Mouse (Mus musculus) heart, embryonic 13.5 days (tissue): ENCODE results near the gene Smarcb1. TPM values are rescaled to one million over a fixed set of nuclear protein-coding genes. Genes with fewer than 3 reads are reported as not detected.
A peak's percentile ranks its signal among the peaks of the same experiment; 100 is the strongest.

ENCODE experiments used
- ATAC-seq: fragments of 200-750 bp; cut with Nextera tagmentation; 2 replicates; pipeline ENCODE4 v1.8.0; 2017; ENCODE audit warnings: moderate TSS enrichment; ENCODE audit not compliant: insufficient number of reproducible peaks, low FRiP score, low TSS enrichment; ENCODE audit errors: extremely low read depth
- H3K27ac ChIP-seq: fragments of 300-500 bp; sonication (generic); replicated peaks from 2 replicates; pipeline ENCODE4 v1.5.1; 2015; ENCODE audit warnings: moderate library complexity, mild to moderate bottlenecking, inconsistent platforms
- H3K27me3 ChIP-seq: fragments of 300-500 bp; sonication (generic); replicated peaks from 2 replicates; pipeline ENCODE4 v1.6.1; 2015; ENCODE audit warnings: mild to moderate bottlenecking, inconsistent platforms
- H3K36me3 ChIP-seq: fragments of 300-500 bp; sonication (generic); 2 replicates; pipeline ENCODE4 v1.6.1; 2015; ENCODE audit warnings: mild to moderate bottlenecking, inconsistent platforms
- H3K4me1 ChIP-seq: fragments of 300-500 bp; sonication (generic); 2 replicates; pipeline ENCODE4 v1.6.1; 2015; ENCODE audit warnings: inconsistent platforms
- H3K4me2 ChIP-seq: fragments of 300-500 bp; sonication (generic); 2 replicates; pipeline ENCODE4 v1.6.1; 2015; ENCODE audit warnings: inconsistent platforms, mild to moderate bottlenecking, moderate library complexity
- H3K4me3 ChIP-seq: fragments of 300-500 bp; sonication (generic); 2 replicates; pipeline ENCODE4 v1.5.1; 2015; ENCODE audit warnings: moderate library complexity, mild to moderate bottlenecking, inconsistent platforms
- H3K9ac ChIP-seq: fragments of 300-500 bp; sonication (generic); 2 replicates; pipeline ENCODE4 v1.6.1; 2015; ENCODE audit warnings: inconsistent platforms, mild to moderate bottlenecking, moderate library complexity
- H3K9me3 ChIP-seq: fragments of 300-500 bp; sonication (generic); 2 replicates; pipeline ENCODE4 v1.6.1; 2016; ENCODE audit warnings: inconsistent platforms
- WGBS: fragments of 180-500 bp; shearing (Covaris S2); methylation state at CpG from one replicate; pipeline ENCODE4 v1.1.7; 2015; ENCODE audit warnings: mixed read lengths; 5-methylcytosine and 5-hydroxymethylcytosine counted together
- polyA plus RNA-seq: library from polyadenylated mRNA; unstranded; fragments of >200 nt; fragmentation: Nextera tagmentation; extraction: Ambion mirVana; gene quantifications from 2 replicates; pipeline ENCODE4 v1.2.1, GENCODE M21; 2015

Smarcb1 gene
- polyA plus RNA-seq: 118 and 125 TPM in 2 replicates

- ATAC-seq: peak; percentile 82
- peaks cover 53% of the 10 kb centered on the region for H3K36me3 ChIP-seq
- H3K4me1 ChIP-seq: peaks cover 38% of the 10 kb centered on the region
- H3K4me2 ChIP-seq: peak within 1 kb of the TSS; percentile 80
- peak within 1 kb of the TSS; percentile 90 for H3K9ac ChIP-seq
- WGBS: under 1% methylated on average over 76 of the region's 76 CpGs
- H3K9me3 ChIP-seq: no peaks in the 10 kb centered on the region
- no peaks in the 10 kb centered on the region for H3K27me3 ChIP-seq
- H3K27ac ChIP-seq: peak within 1 kb of the TSS; percentile 93
- peak within 1 kb of the TSS; percentile 84 for H3K4me3 ChIP-seq
Observed at GRCm38 (mm10) chr10:75921026-75921725, at the start of gene Smarcb1. Gene Smarcb1 (minus strand): TSS chr10:75921617.

GRCm38 (mm10) chr10:75954381-75954811 is 33.0 kb upstream of the Smarcb1 start, which contains the start of gene Gm5134:
Gene Gm5134 (plus strand): TSS chr10:75954514.
- Histone ChIP-seq H3K36me3 (no peaks in the 10 kb centered on the region), H3K27ac (no peak within 1 kb of the TSS), H3K4me1 (peaks cover 19% of the 10 kb centered on the region), H3K9me3 (no peaks in the 10 kb centered on the region), H3K4me2 (peak within 1 kb of the TSS; percentile 66), H3K27me3 (peaks cover 43% of the 10 kb centered on the region), H3K9ac (peak within 1 kb of the TSS; percentile 42; the same call in 1 of the 2 replicates), H3K4me3 (peak within 1 kb of the TSS; percentile 40)
- 17% methylated on average over 20 of the region's 20 CpGs for WGBS
- no peak for ATAC-seq

GRCm38 (mm10) chr10:75951424-75952050 is 30.1 kb upstream of the Smarcb1 start:
- H3K9me3 ChIP-seq: no peaks in the 10 kb centered on the region
- H3K9ac ChIP-seq: peak overlapping the region; percentile 83
- H3K4me3 ChIP-seq: peak overlapping the region; percentile 58
- no peak for ATAC-seq
- 4% methylated on average over 13 of the region's 13 CpGs for WGBS
- no peaks in the 10 kb centered on the region for H3K36me3 ChIP-seq
- H3K27ac ChIP-seq: no peak overlapping the region
- peaks cover 56% of the 10 kb centered on the region for H3K27me3 ChIP-seq
- H3K4me1 ChIP-seq: peaks cover 19% of the 10 kb centered on the region
- peak overlapping the region; percentile 95 for H3K4me2 ChIP-seq

- Histone ChIP-seq H3K4me3 (peak overlapping the region; percentile 58), H3K9me3 (no peaks in the 10 kb centered on the region), H3K27me3 (peaks cover 56% of the 10 kb centered on the region), H3K4me1 (peaks cover 19% of the 10 kb centered on the region), H3K27ac (no peak overlapping the region), H3K9ac (peak overlapping the region; percentile 83), H3K4me2 (peak overlapping the region; percentile 95), H3K36me3 (no peaks in the 10 kb centered on the region)
- under 1% methylated on average over 23 of the region's 23 CpGs for WGBS
- peak; percentile 39 for ATAC-seq
Observed at GRCm38 (mm10) chr10:75950791-75951210, 29.4 kb upstream of the Smarcb1 start.

GRCm38 (mm10) chr10:75949053-75950045 is 27.9 kb upstream of the Smarcb1 start:
- 81% methylated on average over 22 of the region's 22 CpGs for WGBS

GRCm38 (mm10) chr10:75948079-75948478 is 26.7 kb upstream of the Smarcb1 start:
- Histone ChIP-seq H3K9me3 (no peaks in the 10 kb centered on the region), H3K9ac (no peak overlapping the region), H3K4me1 (peaks cover 20% of the 10 kb centered on the region), H3K4me3 (no peak overlapping the region), H3K27ac (no peak overlapping the region), H3K36me3 (no peaks in the 10 kb centered on the region), H3K4me2 (no peak overlapping the region), H3K27me3 (peaks cover 39% of the 10 kb centered on the region)
- ATAC-seq: no peak
- WGBS: 76% methylated on average over 5 of the region's 5 CpGs

More at GRCm38 (mm10) chr10:75949053-75950045, 27.9 kb upstream of the Smarcb1 start:
- no peak overlapping the region for H3K27ac ChIP-seq
- H3K27me3 ChIP-seq: peaks cover 51% of the 10 kb centered on the region
- no peak overlapping the region for H3K4me2 ChIP-seq
- ATAC-seq: no peak
- no peak overlapping the region for H3K4me3 ChIP-seq
- H3K9me3 ChIP-seq: no peaks in the 10 kb centered on the region
- no peak overlapping the region for H3K9ac ChIP-seq
- H3K36me3 ChIP-seq: no peaks in the 10 kb centered on the region
- peaks cover 21% of the 10 kb centered on the region for H3K4me1 ChIP-seq

GRCm38 (mm10) chr10:75945896-75946295 is 24.5 kb upstream of the Smarcb1 start:
- no peak overlapping the region for H3K9ac ChIP-seq
- H3K4me2 ChIP-seq: no peak overlapping the region
- H3K27me3 ChIP-seq: peaks cover 28% of the 10 kb centered on the region
- no peak overlapping the region for H3K27ac ChIP-seq
- H3K4me3 ChIP-seq: no peak overlapping the region
- no peaks in the 10 kb centered on the region for H3K36me3 ChIP-seq
- no peaks in the 10 kb centered on the region for H3K9me3 ChIP-seq
- 76% methylated on average over 7 of the region's 7 CpGs for WGBS
- ATAC-seq: no peak
- H3K4me1 ChIP-seq: peaks cover 15% of the 10 kb centered on the region

GRCm38 (mm10) chr10:75945213-75945612 is 23.8 kb upstream of the Smarcb1 start:
- H3K36me3 ChIP-seq: no peaks in the 10 kb centered on the region
- no peaks in the 10 kb centered on the region for H3K9me3 ChIP-seq
- no peak for ATAC-seq
- no peak overlapping the region for H3K4me3 ChIP-seq
- WGBS: 87% methylated on average over 7 of the region's 7 CpGs
- no peak overlapping the region for H3K9ac ChIP-seq
- H3K4me2 ChIP-seq: no peak overlapping the region
- H3K27me3 ChIP-seq: peaks cover 21% of the 10 kb centered on the region
- H3K4me1 ChIP-seq: peaks cover 15% of the 10 kb centered on the region
- no peak overlapping the region for H3K27ac ChIP-seq

- no peak for ATAC-seq
- Histone ChIP-seq H3K4me2 (no peak overlapping the region), H3K27me3 (peaks cover 11% of the 10 kb centered on the region), H3K27ac (no peak overlapping the region), H3K4me3 (no peak overlapping the region), H3K36me3 (no peaks in the 10 kb centered on the region; the same call in 1 of the 2 replicates), H3K9ac (no peak overlapping the region), H3K9me3 (no peaks in the 10 kb centered on the region), H3K4me1 (peaks cover 16% of the 10 kb centered on the region)
- WGBS: 33% methylated on average over 11 of the region's 11 CpGs
Observed at GRCm38 (mm10) chr10:75944066-75944772, 22.8 kb upstream of the Smarcb1 start.

GRCm38 (mm10) chr10:75942736-75943477 is 21.5 kb upstream of the Smarcb1 start, which contains the start of gene Vpreb3:
Gene Vpreb3 (plus strand): TSS chr10:75943057.
- H3K27me3 ChIP-seq: no peaks in the 10 kb centered on the region
- no peak within 1 kb of the TSS for H3K9ac ChIP-seq
- no peak within 1 kb of the TSS for H3K4me3 ChIP-seq
- WGBS: 71% methylated on average over 15 of the region's 15 CpGs
- peaks cover 4% of the 10 kb centered on the region; the same call in 1 of the 2 replicates for H3K36me3 ChIP-seq
- no peak for ATAC-seq
- no peak within 1 kb of the TSS for H3K4me2 ChIP-seq
- peaks cover 21% of the 10 kb centered on the region for H3K4me1 ChIP-seq
- no peaks in the 10 kb centered on the region for H3K9me3 ChIP-seq
- H3K27ac ChIP-seq: no peak within 1 kb of the TSS
